Mouse (Mus musculus) bone marrow, adult 2 months (tissue): ENCODE results near the gene Fnbp1. TPM values are rescaled to one million over a fixed set of nuclear protein-coding genes. Genes with fewer than 3 reads are reported as not detected.
A peak's percentile ranks its signal among the peaks of the same experiment; 100 is the strongest.
"Not testable (repeated sequence)": the region's sequence is repeated elsewhere in the genome, so short reads cannot be mapped to it uniquely, and the experiment has no call there.

Experiments used
- H3K27ac ChIP-seq: fragments of 200-500 bp; 2 replicates; pipeline ENCODE4 v1.5.1; 2012; ENCODE audit warnings: low read depth, mild to moderate bottlenecking, control low read depth, inconsistent platforms, low read length; ENCODE audit not compliant: control insufficient read depth, poor library complexity, insufficient read depth
- H3K4me1 ChIP-seq: fragments of 200-500 bp; 2 replicates; pipeline ENCODE4 v1.6.1; 2011; ENCODE audit warnings: low read length; ENCODE audit not compliant: control insufficient read depth, insufficient read depth
- H3K4me3 ChIP-seq: fragments of 200-500 bp; replicated peaks from 2 replicates; pipeline ENCODE3; 2011; ENCODE audit warnings: mild to moderate bottlenecking, low read depth, low read length, control low read depth; ENCODE audit not compliant: control insufficient read depth
- CTCF ChIP-seq: fragments of 200-500 bp; IDR thresholded peaks from 2 replicates; pipeline ENCODE4 v1.5.1; 2011; ENCODE audit warnings: low read length, control low read depth; ENCODE audit not compliant: control insufficient read depth, insufficient read depth
- POLR2A ChIP-seq: fragments of 200-500 bp; IDR thresholded peaks from 2 replicates; pipeline ENCODE4 v1.6.1; 2011; ENCODE audit warnings: low read depth, mild to moderate bottlenecking, control low read depth, low read length, borderline replicate concordance; ENCODE audit not compliant: control insufficient read depth
- WGBS: fragments of 180-500 bp; shearing (Covaris S2); methylation state at CpG from one replicate; pipeline ENCODE4 v1.1.7; 2018; 5-methylcytosine and 5-hydroxymethylcytosine counted together
- polyA plus RNA-seq: library from polyadenylated mRNA; stranded (reverse); fragments of >200 nt; gene quantifications from 2 replicates; pipeline ENCODE4 v1.2.4, GENCODE M21; 2011; ENCODE audit warnings: low replicate concordance; ENCODE audit not compliant: missing spikeins, insufficient read depth, insufficient read length

The Fnbp1 gene
- polyA plus RNA-seq, 1 experiment: 67.8 TPM

- WGBS: 84% methylated on average over 4 of the region's 4 CpGs
- H3K4me3 ChIP-seq: no peak overlapping the region
- peak; percentile 33; the same call in 1 of the 2 replicates for TF ChIP-seq CTCF
- no peak for TF ChIP-seq POLR2A
- H3K27ac ChIP-seq: no peak overlapping the region
- H3K4me1 ChIP-seq: peaks cover 3% of the 10 kb centered on the region; the same call in 1 of the 2 replicates
Measured at GRCm38 (mm10) chr2:31173290-31173689, 31.5 kb upstream of the Fnbp1 start.

- Histone ChIP-seq H3K4me3 (no peak overlapping the region), H3K4me1 (peaks cover 3% of the 10 kb centered on the region; the same call in 1 of the 2 replicates), H3K27ac (no peak overlapping the region)
- WGBS: 82% methylated on average over 5 of the region's 5 CpGs
- TF ChIP-seq POLR2A (no peak), CTCF (no peak)
Measured at GRCm38 (mm10) chr2:31172536-31172935, 30.7 kb upstream of the Fnbp1 start.

GRCm38 (mm10) chr2:31172001-31172400 is 30.2 kb upstream of the Fnbp1 start:
- TF ChIP-seq CTCF (no peak), POLR2A (no peak)
- H3K4me3 ChIP-seq: no peak overlapping the region
- H3K27ac ChIP-seq: no peak overlapping the region
- H3K4me1 ChIP-seq: peaks cover 3% of the 10 kb centered on the region; the same call in 1 of the 2 replicates
- 24% methylated on average over 5 of the region's 5 CpGs for WGBS

GRCm38 (mm10) chr2:31170164-31170563 is 28.4 kb upstream of the Fnbp1 start:
- Histone ChIP-seq H3K27ac (no peak overlapping the region), H3K4me3 (no peak overlapping the region), H3K4me1 (peaks cover 3% of the 10 kb centered on the region; the same call in 1 of the 2 replicates)
- TF ChIP-seq CTCF (no peak), POLR2A (no peak)
- WGBS: 42% methylated on average over 6 of the region's 6 CpGs

- WGBS: 91% methylated on average over 10 of the region's 10 CpGs
- H3K4me3 ChIP-seq: no peak overlapping the region
- TF ChIP-seq POLR2A (no peak), CTCF (no peak)
- H3K4me1 ChIP-seq: peaks cover 3% of the 10 kb centered on the region; the same call in 1 of the 2 replicates
- H3K27ac ChIP-seq: no peak overlapping the region
Measured at GRCm38 (mm10) chr2:31169001-31169400, 27.2 kb upstream of the Fnbp1 start.

- not testable (repeated sequence) for H3K4me1 ChIP-seq, H3K27ac ChIP-seq, H3K4me3 ChIP-seq
- WGBS: 91% methylated on average over 2 of the region's 2 CpGs
Measured at GRCm38 (mm10) chr2:31167571-31167970, 25.8 kb upstream of the Fnbp1 start.

- peaks cover 2% of the 10 kb centered on the region for H3K4me1 ChIP-seq
- no peak overlapping the region for H3K27ac ChIP-seq
- H3K4me3 ChIP-seq: no peak overlapping the region
- 65% methylated on average over 4 of the region's 4 CpGs for WGBS
- TF ChIP-seq CTCF (no peak), POLR2A (no peak)
Measured at GRCm38 (mm10) chr2:31165529-31165928, 23.7 kb upstream of the Fnbp1 start.

GRCm38 (mm10) chr2:31164841-31165455 is 23.1 kb upstream of the Fnbp1 start:
- no peak for TF ChIP-seq CTCF
- TF ChIP-seq POLR2A: no peak
- H3K27ac ChIP-seq: no peak overlapping the region
- H3K4me3 ChIP-seq: no peak overlapping the region
- H3K4me1 ChIP-seq: peaks cover 3% of the 10 kb centered on the region
- WGBS: 49% methylated on average over 5 of the region's 5 CpGs

- peaks cover 2% of the 10 kb centered on the region; the same call in 1 of the 2 replicates for H3K4me1 ChIP-seq
- 80% methylated on average over 11 of the region's 11 CpGs for whole genome bisulfite sequencing
- H3K4me3 ChIP-seq: no peak overlapping the region
- H3K27ac ChIP-seq: no peak overlapping the region
- TF ChIP-seq POLR2A (no peak), CTCF (no peak)
Measured at GRCm38 (mm10) chr2:31163361-31164118, 21.7 kb upstream of the Fnbp1 start.
